Mouse (Mus musculus) thymus, postnatal 10 days (tissue): Measurements from ENCODE around the gene Tectb.

ENCODE experiments used
- DNase-seq, 2 experiments: peaks; one replicate each; pipeline ENCODE4 v3.0.0; 2021; ENCODE audit warnings: low spot score in 2 of 2

The Tectb gene

GRCm38 (mm10) chr19:55207746-55208538 is 27.4 kb downstream of the Tectb start:
- no peak for DNase-seq

GRCm38 (mm10) chr19:55208654-55209053 is 28.1 kb downstream of the Tectb start:
- DNase-seq: no peak

- no peak for DNase-seq
These were observed 28.6 kb downstream of the Tectb start for GRCm38 (mm10) chr19:55209084-55209483.

GRCm38 (mm10) chr19:55211698-55212097 is 31.2 kb downstream of the Tectb start:
- no peak for DNase-seq

DNA sequence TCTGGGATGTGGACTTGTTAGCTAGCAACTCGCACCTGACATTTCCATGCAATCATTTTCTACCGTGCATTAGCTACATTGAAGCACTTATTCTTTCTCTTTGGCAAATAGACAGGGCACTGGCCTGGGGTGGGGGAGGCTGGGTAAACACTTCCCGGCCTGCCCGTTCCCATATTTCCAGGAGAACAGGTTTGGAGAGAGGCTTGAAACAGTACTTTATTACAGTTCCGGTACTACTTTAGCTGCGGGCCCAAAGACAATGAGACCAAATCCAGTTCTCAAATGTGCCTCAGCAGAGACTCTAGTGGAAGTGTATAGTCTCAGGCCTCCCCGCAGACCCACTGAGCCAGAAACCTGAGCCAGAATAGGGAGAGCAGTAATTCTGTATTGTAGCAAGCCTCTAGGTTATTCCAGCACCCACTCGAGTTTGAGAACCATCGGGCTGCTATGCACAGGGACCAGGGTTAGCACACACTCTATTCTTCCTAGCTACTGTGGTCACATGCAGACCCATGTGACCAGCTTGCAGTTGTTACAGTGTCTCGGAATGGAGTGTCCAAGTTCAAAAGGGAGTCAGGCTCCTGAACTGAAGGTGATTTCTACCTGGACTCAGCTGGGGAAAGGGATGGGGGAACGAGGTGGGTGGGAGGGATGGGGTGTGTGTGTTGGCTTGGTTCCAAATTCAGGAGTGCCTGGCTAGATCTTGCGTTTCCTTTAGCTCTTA is 33.2 kb downstream of the Tectb start:
- no peak for DNase-seq

GRCm38 (mm10) chr19:55216876-55217275 is 36.3 kb downstream of the Tectb start:
- no peak for DNase-seq

- DNase-seq: no peak
These were observed 36.8 kb downstream of the Tectb start for GRCm38 (mm10) chr19:55217365-55217764.

GRCm38 (mm10) chr19:55218192-55218739 is 37.7 kb downstream of the Tectb start:
- peak; percentile 60 to 84 for DNase-seq

GRCm38 (mm10) chr19:55218741-55219221 is 38.2 kb downstream of the Tectb start:
- no peak for DNase-seq

GRCm38 (mm10) chr19:55219359-55219758 is 38.8 kb downstream of the Tectb start:
- DNase-seq: no peak

DNA sequence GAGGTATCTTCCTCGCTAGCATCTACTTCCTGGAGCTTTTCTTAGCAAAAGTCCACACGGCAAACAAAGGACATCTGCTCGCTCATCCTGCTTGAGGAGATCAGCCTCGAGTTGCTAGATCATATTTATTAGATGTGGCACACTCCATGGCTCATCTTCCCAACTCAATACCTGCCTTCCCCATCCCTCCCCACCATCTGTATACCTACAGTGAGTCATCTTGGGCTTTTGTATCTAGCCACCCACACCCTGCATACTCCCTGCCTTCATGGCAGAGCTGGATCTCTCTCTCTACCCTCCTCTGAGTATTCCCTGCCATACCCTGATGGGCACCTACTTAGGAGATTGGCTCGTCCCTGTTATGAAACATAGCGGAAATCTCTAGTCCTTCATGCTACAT is 40.7 kb downstream of the Tectb start:
- DNase-seq: no peak

GRCm38 (mm10) chr19:55222268-55222667 is 41.7 kb downstream of the Tectb start:
- DNase-seq: no peak

DNA sequence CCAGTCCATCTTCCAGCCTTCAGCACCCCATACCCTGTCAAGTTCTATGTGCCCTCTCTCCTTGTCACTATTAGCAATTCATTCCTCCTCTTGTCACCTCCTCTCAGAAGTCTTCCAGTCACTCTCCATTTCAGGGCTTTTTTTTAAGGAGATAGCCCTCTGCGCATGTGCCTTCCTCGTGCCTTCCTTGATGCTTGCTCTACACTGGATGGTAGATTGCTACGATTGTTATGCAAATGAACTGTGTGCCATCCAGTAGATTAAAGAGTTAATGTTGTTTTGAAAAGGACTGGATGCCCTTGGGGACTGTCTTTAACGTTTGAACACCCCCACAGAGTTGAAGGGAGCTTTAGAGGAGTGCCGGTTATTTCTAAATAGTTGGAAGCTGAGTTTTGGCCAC is 46.1 kb downstream of the Tectb start:
- no peak for DNase-seq

DNA sequence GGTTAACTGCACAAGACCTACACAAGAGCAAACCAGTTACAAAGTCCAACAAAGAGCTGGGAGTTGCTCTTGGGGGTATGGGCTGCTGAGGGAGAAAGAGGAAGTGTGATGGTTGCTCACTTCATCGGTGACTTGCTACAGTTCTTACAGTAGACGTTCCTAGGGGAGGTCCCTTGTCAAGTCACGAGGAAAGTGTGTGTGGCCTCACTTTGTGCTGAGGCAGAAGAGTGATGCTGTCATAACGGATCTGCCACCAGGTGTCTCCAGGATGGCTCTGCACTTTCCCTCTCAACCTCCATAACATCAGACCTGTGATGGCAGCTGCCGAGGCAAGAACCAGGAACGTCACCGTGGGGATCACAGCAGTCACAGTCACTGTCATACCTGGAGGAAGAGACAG is 46.6 kb downstream of the Tectb start:
- DNase-seq: no peak

DNA sequence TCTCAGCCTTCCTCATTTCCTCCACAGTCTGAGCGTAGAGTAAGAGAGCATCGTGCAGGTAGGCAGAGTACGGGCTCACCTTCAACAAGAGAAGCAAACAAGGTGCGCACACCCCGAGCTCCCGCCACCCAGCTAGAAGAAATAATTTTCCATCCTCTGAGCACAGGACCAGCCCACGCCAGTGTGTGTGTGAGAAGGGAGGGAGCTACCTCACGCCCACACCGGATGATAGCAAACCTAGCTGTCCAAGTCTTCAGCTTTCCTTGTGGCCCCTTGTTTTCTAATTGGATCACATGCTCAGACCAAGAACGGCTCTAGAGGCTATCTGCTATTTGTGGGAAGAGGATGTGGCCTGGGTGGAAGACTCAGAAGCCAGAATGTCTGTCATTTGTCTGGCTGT is 50.5 kb downstream of the Tectb start:
- no peak for DNase-seq

DNA sequence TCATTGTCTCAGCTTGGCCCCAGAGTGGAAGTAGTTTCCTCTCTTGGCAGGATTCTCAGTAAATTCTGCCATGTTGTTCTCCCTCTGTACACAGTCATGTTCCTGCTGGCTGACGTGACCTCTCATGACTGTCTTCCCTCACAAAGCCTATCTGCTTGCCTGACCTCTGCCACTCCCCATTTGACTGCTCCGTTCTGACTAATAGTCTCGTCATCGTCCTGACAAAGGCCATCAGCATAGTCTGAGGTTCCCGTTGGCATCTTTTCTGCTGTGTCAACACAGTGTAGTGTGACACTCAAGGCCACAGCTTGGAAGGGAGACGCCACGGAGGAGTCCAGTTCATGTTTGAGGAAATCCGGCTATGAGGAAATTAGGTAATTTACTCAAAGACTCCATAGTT is 51.6 kb downstream of the Tectb start:
- no peak for DNase-seq

- DNase-seq: no peak
These were observed 55.5 kb downstream of the Tectb start for GRCm38 (mm10) chr19:55236026-55236425.

GRCm38 (mm10) chr19:55236564-55236963 is 56.0 kb downstream of the Tectb start:
- DNase-seq: no peak

- DNase-seq: no peak
These were observed 59.4 kb downstream of the Tectb start for GRCm38 (mm10) chr19:55239766-55240426.

DNA sequence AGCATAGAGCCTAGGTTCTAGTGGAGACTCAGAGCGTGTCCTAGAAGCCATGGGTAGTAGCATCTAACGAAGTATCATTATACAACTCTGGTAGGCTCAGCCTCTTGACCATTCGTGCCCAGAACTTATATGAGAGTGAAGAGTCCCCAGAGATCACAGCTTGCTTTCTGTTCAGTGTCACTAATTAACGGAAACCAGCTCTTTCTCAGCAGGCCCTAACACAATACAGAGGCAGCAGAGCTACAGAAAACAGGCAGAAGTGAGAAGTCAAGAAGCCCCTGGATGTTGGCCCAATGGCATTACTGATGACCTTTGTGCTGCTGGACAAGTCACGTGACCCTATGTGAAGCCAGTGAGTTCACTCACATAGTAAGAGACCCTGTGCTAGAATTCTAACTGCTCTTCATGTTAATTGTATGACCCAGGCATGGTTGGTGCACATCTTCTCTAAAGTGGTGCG is 60.7 kb downstream of the Tectb start, which contains the start of gene Gucy2g:
Gene Gucy2g (minus strand): TSS at position 51 of the 460 bp plus-strand sequence.
- no peak for DNase-seq

DNA sequence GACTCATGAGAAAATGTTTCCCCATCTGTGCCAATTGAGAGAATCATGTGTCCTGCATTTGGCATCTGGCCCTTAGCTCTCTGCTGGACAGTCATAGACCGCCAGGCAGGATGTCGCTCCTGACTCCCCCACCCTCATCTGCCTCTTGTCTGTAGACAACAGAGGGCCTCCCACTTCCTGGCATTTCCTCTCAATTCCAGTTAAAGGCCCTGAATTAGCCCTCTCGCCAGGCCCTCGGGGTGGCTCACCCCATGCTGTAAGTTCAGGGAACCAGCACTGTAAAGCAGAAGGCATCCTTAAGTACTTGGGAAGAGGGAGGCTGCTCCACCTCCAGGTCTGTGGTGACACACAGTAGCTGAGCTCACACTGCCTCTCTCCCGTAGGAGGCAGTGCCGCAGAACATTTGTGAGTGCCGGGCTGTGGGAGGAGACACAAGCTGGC is 64.3 kb downstream of the Tectb start:
- DNase-seq: no peak
